Mouse (Mus musculus) liver, embryonic 13.5 days (tissue): ENCODE measurements at regions not wholly inside any gene's neighbourhood (a gene's known extent, or its start where the extent isn't known, plus 50 kb on each side); places are given as distances from the start of the nearest gene placed in this dataset.

Experiments
- ATAC-seq: fragments of 200-750 bp; cut with Nextera tagmentation; 2 replicates; pipeline ENCODE4 v1.8.0; 2017; ENCODE audit warnings: low read depth, mild to moderate bottlenecking, moderate number of reproducible peaks, moderate library complexity
- DNase-seq: peaks from one replicate; pipeline ENCODE4 v3.0.0; 2022
- H3K27ac ChIP-seq: fragments of 300-500 bp; sonication (generic); 2 replicates; pipeline ENCODE4 v1.5.1; 2015; ENCODE audit warnings: moderate library complexity, mild to moderate bottlenecking, inconsistent platforms
- H3K27me3 ChIP-seq: fragments of 300-500 bp; sonication (generic); 2 replicates; pipeline ENCODE4 v1.6.1; 2015; ENCODE audit warnings: mild to moderate bottlenecking, inconsistent platforms
- H3K36me3 ChIP-seq: fragments of 300-500 bp; sonication (generic); 2 replicates; pipeline ENCODE4 v1.6.1; 2015; ENCODE audit warnings: mild to moderate bottlenecking, inconsistent platforms
- H3K4me1 ChIP-seq: fragments of 300-500 bp; sonication (generic); replicated peaks from 2 replicates; pipeline ENCODE4 v1.6.1; 2015; ENCODE audit warnings: inconsistent platforms
- H3K4me2 ChIP-seq: fragments of 300-500 bp; sonication (generic); 2 replicates; pipeline ENCODE4 v1.6.1; 2015; ENCODE audit warnings: inconsistent platforms, mild to moderate bottlenecking, moderate library complexity
- H3K4me3 ChIP-seq: fragments of 300-500 bp; sonication (generic); replicated peaks from 2 replicates; pipeline ENCODE4 v1.5.1; 2015; ENCODE audit warnings: mild to moderate bottlenecking, inconsistent platforms
- H3K9ac ChIP-seq: fragments of 300-500 bp; sonication (generic); 2 replicates; pipeline ENCODE4 v1.6.1; 2015; ENCODE audit warnings: mild to moderate bottlenecking, inconsistent platforms
- H3K9me3 ChIP-seq: fragments of 300-500 bp; sonication (generic); replicated peaks from 2 replicates; pipeline ENCODE4 v1.6.1; 2016; ENCODE audit warnings: inconsistent platforms
- WGBS: fragments of 180-500 bp; shearing (Covaris S2); methylation state at CpG from one replicate; pipeline ENCODE4 v1.1.7; 2015; ENCODE audit not compliant: insufficient replicate concordance; 5-methylcytosine and 5-hydroxymethylcytosine counted together

GRCm38 (mm10) chr4:114665684-114666083, 155.8 kb upstream of the Gm12830 start:
- Histone ChIP-seq H3K27me3 (peaks cover 24% of the 10 kb centered on the region), H3K4me3 (peak overlapping the region; percentile 33), H3K9ac (peak overlapping the region; percentile 50), H3K9me3 (no peaks in the 10 kb centered on the region), H3K4me1 (peaks cover 41% of the 10 kb centered on the region), H3K4me2 (peak overlapping the region; percentile 62), H3K36me3 (no peaks in the 10 kb centered on the region), H3K27ac (no peak overlapping the region)
- ATAC-seq: peak; percentile 43
- WGBS: 4% methylated on average over 14 of the region's 14 CpGs
- peak; percentile 54 for DNase-seq

DNA sequence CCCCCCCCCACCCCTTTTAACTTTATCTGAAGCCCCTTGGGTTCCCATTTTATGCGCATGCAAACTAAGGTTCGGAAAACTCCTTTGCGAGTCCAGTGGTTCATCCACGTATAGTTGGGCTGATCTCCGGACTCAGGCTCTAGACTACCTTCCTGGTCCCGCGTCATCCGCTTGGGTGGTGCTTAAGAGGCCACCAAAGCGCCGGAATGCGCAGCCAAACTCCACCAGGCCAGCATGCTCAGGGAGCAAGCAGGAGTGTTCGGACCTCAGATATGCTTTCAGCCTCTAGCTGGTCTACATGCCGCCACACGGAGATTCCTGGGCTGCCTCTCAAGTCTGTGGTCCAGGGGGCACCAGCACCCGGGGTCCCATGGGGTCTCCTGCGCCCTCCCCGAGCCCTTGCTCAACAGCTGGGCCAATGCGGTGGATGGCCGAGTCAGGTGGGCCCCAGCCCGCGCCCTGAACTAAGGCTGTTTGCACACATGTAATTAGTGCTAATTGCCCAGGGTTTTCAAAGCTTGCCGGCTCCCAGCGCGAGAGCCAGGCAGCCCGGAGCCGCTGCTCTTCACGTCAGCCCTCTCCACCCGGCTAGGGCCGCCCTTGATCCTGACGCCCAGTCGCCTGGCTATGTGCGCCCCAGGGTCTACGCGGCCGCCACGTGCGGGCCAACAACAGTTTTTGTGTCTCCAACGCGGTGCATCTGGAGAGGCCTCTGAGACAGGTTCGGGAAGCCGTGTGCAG, 155.1 kb upstream of the Gm12830 start:
- peak overlapping the region; percentile 62 for H3K4me2 ChIP-seq
- H3K27me3 ChIP-seq: peaks cover 24% of the 10 kb centered on the region
- H3K4me3 ChIP-seq: peak overlapping the region; percentile 33
- H3K9me3 ChIP-seq: no peaks in the 10 kb centered on the region
- peak overlapping the region; percentile 43 for H3K9ac ChIP-seq
- H3K4me1 ChIP-seq: peaks cover 41% of the 10 kb centered on the region
- H3K36me3 ChIP-seq: no peaks in the 10 kb centered on the region
- DNase-seq (no peak), ATAC-seq (no peak)
- WGBS: 14% methylated on average over 41 of the region's 41 CpGs
- H3K27ac ChIP-seq: no peak overlapping the region

- Histone ChIP-seq H3K27me3 (peaks cover 24% of the 10 kb centered on the region), H3K9ac (peak overlapping the region; percentile 43)
- 21% methylated on average over 13 of the region's 13 CpGs for WGBS
These were observed 154.6 kb upstream of the Gm12830 start for GRCm38 (mm10) chr4:114666979-114667328.

DNA sequence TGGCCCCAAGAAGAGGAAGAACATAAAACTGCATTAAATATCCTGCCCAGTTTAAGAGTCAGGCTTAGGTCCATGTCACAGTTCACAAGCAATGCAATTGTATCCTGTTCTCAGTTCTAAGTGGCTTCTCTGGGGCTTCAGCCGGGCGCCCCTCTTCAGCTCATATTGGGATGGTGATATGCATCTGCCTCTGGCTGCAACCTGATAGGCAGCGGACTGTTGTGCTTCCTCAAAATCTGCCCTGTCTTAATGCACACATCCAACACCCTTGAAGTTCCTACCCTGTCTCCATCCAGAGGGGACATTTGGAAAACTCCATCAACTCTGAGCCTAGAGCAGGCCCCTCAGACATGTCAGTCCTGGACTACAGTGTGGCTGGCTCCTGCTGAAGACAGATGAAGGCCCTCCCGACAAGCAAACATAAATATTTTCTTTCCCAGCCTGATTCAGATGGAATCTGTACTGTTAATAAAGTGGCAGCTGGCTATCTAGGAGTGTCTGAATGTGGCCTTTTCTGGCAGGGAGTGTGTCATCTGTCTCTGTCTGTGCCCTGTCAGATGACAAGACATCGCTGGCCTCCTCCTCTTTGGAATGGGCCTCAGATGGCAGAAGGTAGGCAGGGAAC, 149.3 kb upstream of the Gm12830 start:
- Histone ChIP-seq H3K9ac (no peak overlapping the region), H3K4me1 (no peaks in the 10 kb centered on the region), H3K27ac (no peak overlapping the region), H3K4me3 (no peak overlapping the region), H3K4me2 (no peak overlapping the region), H3K9me3 (no peaks in the 10 kb centered on the region), H3K36me3 (no peaks in the 10 kb centered on the region), H3K27me3 (peaks cover 11% of the 10 kb centered on the region)
- 45% methylated on average over 5 of the region's 5 CpGs for WGBS
- no peak for DNase-seq
- no peak for ATAC-seq

More at GRCm38 (mm10) chr4:114666979-114667328, 154.6 kb upstream of the Gm12830 start:
- ATAC-seq: no peak
- DNase-seq: no peak
- peak overlapping the region; percentile 33 for H3K4me3 ChIP-seq
- H3K36me3 ChIP-seq: no peaks in the 10 kb centered on the region
- peaks cover 41% of the 10 kb centered on the region for H3K4me1 ChIP-seq
- no peaks in the 10 kb centered on the region for H3K9me3 ChIP-seq
- H3K27ac ChIP-seq: no peak overlapping the region
- H3K4me2 ChIP-seq: peak overlapping the region; percentile 62

DNA sequence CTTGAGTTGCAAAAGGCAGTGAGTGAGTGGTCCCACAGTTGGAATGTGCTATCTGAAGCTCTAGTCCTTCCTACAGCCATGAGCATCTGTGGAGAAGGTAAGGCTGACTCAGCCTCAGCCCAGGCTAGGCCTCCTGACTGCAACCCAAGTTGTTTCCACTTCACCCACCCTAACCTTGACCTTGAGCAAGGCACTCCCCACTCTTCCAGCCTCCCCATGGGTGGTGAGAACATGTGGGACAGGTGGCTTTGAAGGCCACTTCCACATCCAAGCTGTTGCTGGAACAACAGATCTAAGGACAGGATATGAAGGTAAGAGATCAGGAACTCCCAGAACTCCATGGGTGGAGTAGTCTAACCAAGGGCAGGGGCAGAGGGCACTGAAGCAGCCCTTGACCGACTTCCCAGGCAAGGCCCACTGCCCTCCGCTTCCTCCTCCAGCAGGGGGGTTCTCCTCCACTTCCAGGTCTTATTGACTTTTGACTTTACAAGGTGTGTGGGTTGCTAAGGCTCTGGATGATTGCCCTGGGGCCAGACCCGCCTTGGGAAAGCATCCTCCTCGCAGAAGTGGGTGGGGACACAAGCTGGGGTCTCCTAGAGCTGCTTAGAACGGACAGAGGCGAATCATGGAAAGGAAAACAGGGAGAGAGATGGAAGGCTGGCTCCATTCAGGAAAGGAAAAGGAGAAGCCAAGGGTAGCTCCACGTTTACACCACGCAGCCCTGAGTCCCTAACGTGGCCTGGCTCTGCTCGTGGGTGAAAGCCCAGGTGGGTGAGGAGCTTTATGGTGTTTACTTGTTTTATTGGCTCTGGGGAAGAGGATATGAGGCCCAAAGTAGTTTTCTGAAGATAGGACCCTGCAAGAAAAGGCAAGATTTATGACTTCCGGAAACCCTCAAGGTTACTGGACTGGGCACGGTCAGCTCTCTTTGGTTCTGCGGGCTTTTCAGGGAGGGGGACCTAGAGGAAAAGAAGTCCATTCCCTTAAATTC, 144.3 kb upstream of the Gm12830 start:
- no peaks in the 10 kb centered on the region for H3K36me3 ChIP-seq
- H3K27ac ChIP-seq: no peak overlapping the region
- H3K9me3 ChIP-seq: no peaks in the 10 kb centered on the region
- H3K27me3 ChIP-seq: 0 out of 2 replicates have a peak, but pooled peaks cover 4% of the 10 kb centered on the region
- 63% methylated on average over 13 of the region's 13 CpGs for WGBS
- no peaks in the 10 kb centered on the region for H3K4me1 ChIP-seq
- ATAC-seq (no peak), DNase-seq (no peak)
- H3K4me3 ChIP-seq: no peak overlapping the region
- H3K4me2 ChIP-seq: no peak overlapping the region
- H3K9ac ChIP-seq: no peak overlapping the region

DNA sequence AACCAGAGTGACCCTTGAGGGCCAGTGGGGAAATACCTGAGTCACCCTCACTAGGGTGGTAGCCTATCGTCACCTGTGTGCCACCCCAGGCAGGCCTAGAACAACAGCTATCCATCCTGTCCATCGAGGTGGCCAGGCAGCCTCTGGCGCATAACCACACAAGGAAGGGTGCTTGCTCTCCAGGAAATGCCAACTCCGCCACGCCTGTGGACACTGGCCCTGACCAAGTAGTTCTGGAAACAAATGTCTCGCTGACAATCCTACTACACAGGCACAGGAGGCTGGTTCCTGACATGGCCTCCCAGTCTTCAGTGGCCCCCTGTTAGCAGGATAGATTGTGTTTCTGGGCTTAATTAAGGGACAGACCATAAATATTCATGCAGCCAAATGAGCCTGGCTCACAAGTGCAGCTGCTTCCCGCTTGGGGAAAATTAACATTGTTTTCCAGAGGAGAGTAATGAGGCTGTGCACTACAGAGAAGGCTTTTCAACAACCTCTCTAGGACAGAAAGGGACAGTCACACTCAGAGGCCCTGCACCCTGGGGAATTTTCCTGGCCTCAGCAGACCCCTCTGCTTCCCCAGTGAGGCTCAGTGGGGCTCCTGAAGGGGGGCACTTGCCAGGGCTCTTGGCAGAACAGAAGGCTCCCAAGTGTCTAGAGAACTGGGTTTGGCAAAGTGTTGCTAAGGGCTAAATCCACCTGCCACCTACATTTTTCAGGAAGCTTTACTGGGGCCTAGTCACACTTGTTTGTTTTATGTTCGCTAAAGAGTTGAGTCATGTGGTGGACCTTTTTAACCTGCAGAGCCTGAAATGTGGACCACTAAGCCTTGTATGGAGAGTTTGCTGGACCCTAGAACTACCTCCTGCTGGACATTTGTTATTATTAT, 143.2 kb upstream of the Gm12830 start:
- H3K36me3 ChIP-seq: no peaks in the 10 kb centered on the region
- H3K9me3 ChIP-seq: no peaks in the 10 kb centered on the region
- no peaks in the 10 kb centered on the region for H3K4me1 ChIP-seq
- no peak for ATAC-seq
- no peak for DNase-seq
- H3K4me3 ChIP-seq: no peak overlapping the region
- 57% methylated on average over 8 of the region's 8 CpGs for whole genome bisulfite sequencing
- 0 out of 2 replicates have a peak, but pooled peaks cover 4% of the 10 kb centered on the region for H3K27me3 ChIP-seq
- H3K4me2 ChIP-seq: no peak overlapping the region
- H3K9ac ChIP-seq: no peak overlapping the region
- no peak overlapping the region for H3K27ac ChIP-seq

- no peaks in the 10 kb centered on the region for H3K9me3 ChIP-seq
- H3K36me3 ChIP-seq: no peaks in the 10 kb centered on the region
- DNase-seq: no peak
- no peak overlapping the region for H3K27ac ChIP-seq
- H3K9ac ChIP-seq: no peak overlapping the region
- H3K27me3 ChIP-seq: peaks cover 4% of the 10 kb centered on the region; the same call in 1 of the 2 replicates
- H3K4me3 ChIP-seq: no peak overlapping the region
- H3K4me1 ChIP-seq: no peaks in the 10 kb centered on the region
- H3K4me2 ChIP-seq: no peak overlapping the region
- no peak for ATAC-seq
- 24% methylated on average over 6 of the region's 6 CpGs for WGBS
These were observed 141.2 kb upstream of the Gm12830 start for GRCm38 (mm10) chr4:114680360-114680759.

DNA sequence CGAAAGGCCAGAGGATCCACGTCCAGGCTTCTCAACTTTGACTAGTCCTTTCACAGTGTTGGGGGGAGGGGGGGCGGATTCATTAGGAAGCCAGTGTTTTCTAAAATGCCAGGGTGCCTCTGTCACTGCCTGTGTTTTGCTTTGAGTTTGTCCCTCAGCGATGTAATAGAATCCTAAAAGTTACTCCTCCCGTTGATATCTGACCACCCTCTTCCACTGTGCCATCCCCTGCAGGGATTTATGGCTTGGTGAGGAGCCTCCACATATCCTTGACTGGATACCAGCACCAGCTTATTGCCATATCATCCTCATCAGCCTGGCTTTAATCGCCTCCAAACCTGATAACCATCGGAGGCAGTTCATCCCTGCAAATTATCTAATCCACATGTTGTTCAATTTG, 138.6 kb upstream of the Gm12830 start:
- ATAC-seq: no peak
- no peak overlapping the region for H3K27ac ChIP-seq
- H3K9ac ChIP-seq: no peak overlapping the region
- WGBS: 56% methylated on average over 7 of the region's 7 CpGs
- H3K4me1 ChIP-seq: no peaks in the 10 kb centered on the region
- H3K36me3 ChIP-seq: no peaks in the 10 kb centered on the region
- no peak overlapping the region for H3K4me2 ChIP-seq
- peaks cover 6% of the 10 kb centered on the region; the same call in 1 of the 2 replicates for H3K27me3 ChIP-seq
- H3K4me3 ChIP-seq: no peak overlapping the region
- DNase-seq: no peak
- H3K9me3 ChIP-seq: no peaks in the 10 kb centered on the region

DNA sequence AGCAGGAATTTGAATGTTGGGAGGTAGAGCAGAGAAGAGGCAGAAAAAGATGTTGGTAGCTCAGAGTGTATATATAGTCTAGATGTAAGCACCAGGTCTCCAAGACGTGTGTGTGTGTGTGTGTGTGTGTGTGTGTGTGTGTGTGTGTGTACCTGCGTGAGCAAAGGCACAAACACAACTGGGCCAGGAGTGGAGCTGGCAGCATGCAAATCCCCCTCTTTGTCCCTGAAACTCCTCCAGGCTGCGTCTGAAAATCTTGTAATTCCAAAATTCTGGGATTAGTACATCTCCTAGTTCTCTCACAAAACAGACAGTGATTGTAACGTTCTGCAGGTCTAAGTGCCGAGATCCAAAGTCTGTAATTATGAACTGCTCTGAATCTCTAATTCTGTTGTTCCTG, 137.8 kb upstream of the Gm12830 start:
- Histone ChIP-seq H3K27ac (no peak overlapping the region), H3K4me1 (no peaks in the 10 kb centered on the region), H3K4me2 (no peak overlapping the region), H3K4me3 (no peak overlapping the region), H3K36me3 (no peaks in the 10 kb centered on the region), H3K9ac (no peak overlapping the region), H3K27me3 (peaks cover 9% of the 10 kb centered on the region; the same call in 1 of the 2 replicates), H3K9me3 (no peaks in the 10 kb centered on the region)
- WGBS: 56% methylated on average over 5 of the region's 5 CpGs
- DNase-seq: no peak
- no peak for ATAC-seq

DNA sequence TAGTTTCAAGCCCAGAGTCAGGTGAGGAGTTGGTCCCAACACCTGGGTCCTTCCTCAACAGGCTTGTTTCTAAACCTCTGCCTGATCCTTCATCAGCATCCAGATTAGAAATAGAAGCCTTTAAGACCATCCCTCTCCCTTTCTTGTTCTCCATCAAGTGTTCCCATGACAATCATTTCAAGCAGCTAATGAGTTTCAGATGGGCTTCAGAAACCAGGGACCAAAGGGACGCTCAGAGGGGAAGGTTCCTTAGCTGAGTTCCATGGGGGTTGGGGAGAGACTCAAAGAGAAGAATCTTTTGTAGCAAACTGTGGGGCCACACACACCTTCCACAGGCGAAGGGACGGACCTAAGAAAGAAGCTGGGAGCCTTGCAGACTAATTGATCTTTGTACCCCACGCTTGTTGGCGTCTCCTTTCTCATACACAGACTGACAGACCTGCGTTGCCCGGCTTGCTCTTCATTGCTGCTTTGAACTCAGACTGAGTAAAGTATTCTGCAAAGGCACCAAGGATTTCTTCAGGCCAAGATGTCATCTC, 136.6 kb upstream of the Gm12830 start:
- WGBS: 48% methylated on average over 7 of the region's 7 CpGs
- no peaks in the 10 kb centered on the region for H3K9me3 ChIP-seq
- H3K27ac ChIP-seq: no peak overlapping the region
- ATAC-seq (no peak), DNase-seq (no peak)
- no peaks in the 10 kb centered on the region for H3K36me3 ChIP-seq
- H3K4me1 ChIP-seq: no peaks in the 10 kb centered on the region
- H3K4me3 ChIP-seq: no peak overlapping the region
- no peak overlapping the region for H3K4me2 ChIP-seq
- H3K27me3 ChIP-seq: peaks cover 6% of the 10 kb centered on the region; the same call in 1 of the 2 replicates
- no peak overlapping the region for H3K9ac ChIP-seq
